Mouse (Mus musculus) T-cell, adult 2 months (primary cell): ENCODE measurements at regions not wholly inside any gene's neighbourhood (a gene's known extent, or its start where the extent isn't known, plus 50 kb on each side); places are given as distances from the start of the nearest gene placed in this dataset.

Experiments
- DNase-seq: peaks from one replicate; pipeline ENCODE4 v3.0.0; 2022; ENCODE audit warnings: low spot score

GRCm38 (mm10) chr13:111157921-111158638, 96.7 kb upstream of the Actbl2 start:
- DNase-seq: no peak

- DNase-seq: no peak
Measured at GRCm38 (mm10) chr13:111159498-111159897, 95.3 kb upstream of the Actbl2 start.

GRCm38 (mm10) chr13:111165538-111165937, 89.3 kb upstream of the Actbl2 start:
- no peak for DNase-seq

GRCm38 (mm10) chr13:111170269-111171165, 84.3 kb upstream of the Actbl2 start:
- no peak for DNase-seq

GRCm38 (mm10) chr13:111179186-111179585, 75.6 kb upstream of the Actbl2 start:
- DNase-seq: no peak

- no peak for DNase-seq
Measured at GRCm38 (mm10) chr13:111183293-111183692, 71.5 kb upstream of the Actbl2 start.

GRCm38 (mm10) chr13:111185799-111186198, 69.0 kb upstream of the Actbl2 start:
- DNase-seq: no peak

- no peak for DNase-seq
Measured at GRCm38 (mm10) chr13:111186833-111187232, 68.0 kb upstream of the Actbl2 start.

GRCm38 (mm10) chr13:111193919-111194318, 60.9 kb upstream of the Actbl2 start:
- DNase-seq: no peak

GRCm38 (mm10) chr13:111194337-111194736, 60.5 kb upstream of the Actbl2 start:
- DNase-seq: no peak

GRCm38 (mm10) chr13:111201532-111201931, 53.3 kb upstream of the Actbl2 start:
- no peak for DNase-seq

- no peak for DNase-seq
Measured at GRCm38 (mm10) chr13:111204580-111205285, 50.1 kb upstream of the Actbl2 start.
